Mouse (Mus musculus) cortical plate, adult 2 months (tissue): ENCODE measurements around the gene Mrpl20.

ENCODE experiments used
- CTCF ChIP-seq: fragments of 200-500 bp; IDR thresholded peaks from 2 replicates; pipeline ENCODE4 v1.5.1; 2011; ENCODE audit warnings: mild to moderate bottlenecking, control low read depth, low read length; ENCODE audit not compliant: insufficient read depth; ENCODE audit errors: extremely low read depth
- POLR2A ChIP-seq: fragments of 200-500 bp; IDR thresholded peaks from 2 replicates; pipeline ENCODE4 v1.6.1; 2011; ENCODE audit warnings: mild to moderate bottlenecking, low read length, control low read depth; ENCODE audit not compliant: insufficient read depth; ENCODE audit errors: extremely low read depth

DNA sequence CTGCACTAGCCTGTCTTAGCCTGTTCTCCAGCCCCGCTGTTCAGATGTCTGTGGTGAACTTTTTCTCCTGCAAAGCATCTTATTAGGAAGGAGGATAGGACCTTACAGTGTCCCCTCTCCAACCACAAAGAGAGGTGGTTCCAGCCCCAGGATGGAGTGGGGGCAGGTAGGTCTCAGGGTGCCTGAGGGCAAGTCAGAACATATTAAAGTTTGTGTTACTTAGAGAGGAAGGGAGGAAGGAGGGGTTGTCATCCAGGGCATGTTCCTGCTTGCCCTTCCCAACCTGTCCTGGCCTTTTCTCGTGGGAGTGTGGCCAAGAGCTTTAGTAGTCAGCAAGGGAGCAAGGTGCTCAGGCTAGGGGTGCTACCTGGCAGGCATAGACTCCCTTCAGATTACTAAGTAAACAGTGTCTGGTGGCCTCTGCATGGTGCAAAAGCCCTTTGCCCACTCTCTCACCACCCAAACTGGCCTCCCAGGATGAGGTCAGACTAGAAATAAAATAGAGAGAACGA is 12.0 kb upstream of the Mrpl20 start:
- no peak for TF ChIP-seq CTCF
- no peak for TF ChIP-seq POLR2A
